Comparison of ENCODE assay signal across 12 mouse cellular contexts in the genomic region with DNA sequence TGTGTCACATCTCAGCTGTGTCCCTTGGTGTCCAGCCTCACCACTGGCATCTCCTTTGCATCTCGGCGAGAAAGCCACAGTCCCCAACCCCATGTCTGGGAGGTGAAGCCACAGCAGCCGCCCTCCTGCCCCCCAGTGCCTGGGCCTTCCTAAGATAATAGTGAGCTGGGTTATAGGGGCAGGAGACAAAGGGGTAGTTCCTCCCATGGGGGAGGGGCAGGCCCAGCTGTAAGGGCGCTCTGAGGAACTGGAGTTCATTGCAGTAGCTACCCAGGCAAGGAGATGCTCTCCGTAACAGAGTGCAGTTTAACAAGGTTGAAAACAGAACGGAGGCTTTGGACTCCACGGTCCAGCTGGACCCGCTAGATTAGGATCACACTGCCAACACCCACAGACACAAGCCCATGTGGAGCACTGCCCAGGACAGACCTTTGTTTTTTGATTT.
DNase-seq lines count a peak whose midpoint lies in the region; ATAC-seq lines count a peak whose summit lies in the region.
"Had no signal": no experiment of that assay in that cellular context is flagged by ENCODE, and none has a peak within 500 bp of the region (broad histone marks: within the 10 kb centered on the region; RNA-seq: fewer than 3 reads in every experiment).

No protein-coding gene starts in this region.

- peaks cover 21% of the 10 kb centered on the region for H3K4me1 ChIP-seq in hindbrain, embryonic 12.5 days
- peaks cover 30% of the 10 kb centered on the region for H3K4me1 ChIP-seq in midbrain, embryonic 14.5 days (ENCODE audit: control insufficient read depth, insufficient read depth, low read length)

- H3K4me2 ChIP-seq in hindbrain, embryonic 12.5 days (replicated peaks): 0 out of 2 replicates have a peak overlapping the region, but pooled peaks have one; percentile 5
- H3K4me2 ChIP-seq in midbrain, embryonic 14.5 days (ENCODE audit: low read length): 0 out of 2 replicates have a peak overlapping the region, but pooled peaks have one; percentile 17

- peak; percentile 66 for ATAC-seq in hindbrain, embryonic 12.5 days (ENCODE audit: low FRiP score)
- no peak for ATAC-seq in midbrain, embryonic 14.5 days (ENCODE audit: low FRiP score, low TSS enrichment)
- ATAC-seq in megakaryocyte-erythroid progenitor cell, adult 5-6 weeks (replicated peaks; ENCODE audit: low FRiP score, low TSS enrichment, poor library complexity, severe bottlenecking): no peak
- ATAC-seq: intestine, postnatal 0 days had no signal

- H3K36me3 ChIP-seq in hindbrain, embryonic 12.5 days: no peaks in the 10 kb centered on the region
- H3K36me3 ChIP-seq in midbrain, embryonic 14.5 days (ENCODE audit: control insufficient read depth, insufficient read depth, low read length): no peaks in the 10 kb centered on the region
- H3K36me3 ChIP-seq: heart, embryonic 10.5 days had no signal

- WGBS in hindbrain, embryonic 12.5 days: 4% methylated on average over 8 of the region's 8 CpGs
- WGBS in midbrain, embryonic 14.5 days: 10% methylated on average over 8 of the region's 8 CpGs

- no peaks in the 10 kb centered on the region; the same call in 1 of the 2 replicates for H3K9me3 ChIP-seq in hindbrain, embryonic 12.5 days (replicated peaks)
- no peaks in the 10 kb centered on the region for H3K9me3 ChIP-seq in midbrain, embryonic 14.5 days (ENCODE audit: control insufficient read depth, low read length)
- H3K9me3 ChIP-seq: heart, embryonic 10.5 days had no signal

- H3K4me3 ChIP-seq in hindbrain, embryonic 12.5 days: no peak overlapping the region
- no peak overlapping the region for H3K4me3 ChIP-seq in midbrain, embryonic 14.5 days (replicated peaks; ENCODE audit: low read depth, low read length)
- H3K4me3 ChIP-seq: heart, embryonic 10.5 days had no signal

- H3K27me3 ChIP-seq in hindbrain, embryonic 12.5 days: no peaks in the 10 kb centered on the region
- no peaks in the 10 kb centered on the region for H3K27me3 ChIP-seq in midbrain, embryonic 14.5 days (ENCODE audit: control insufficient read depth, insufficient read depth, low read length)

- peak; percentile 29 for DNase-seq in kidney, postnatal 10 days
- no peak for DNase-seq in kidney, postnatal 14 days
- peak; percentile 58 for DNase-seq in embryo, embryonic 11 days
- peak; percentile 30 for DNase-seq in midbrain, embryonic 14.5 days
- DNase-seq in heart, adult 18-20 months: no peak
- no peak for DNase-seq in adipocyte (ENCODE audit: low spot score)
- DNase-seq: lung, embryonic 14.5 days had no signal

- peak overlapping the region; percentile 79 for H3K27ac ChIP-seq in hindbrain, embryonic 12.5 days
- H3K27ac ChIP-seq in midbrain, embryonic 14.5 days (replicated peaks; ENCODE audit: low read depth, low read length): peak overlapping the region; percentile 43; the same call in 1 of the 2 replicates
- H3K27ac ChIP-seq: heart, embryonic 10.5 days; stomach, postnatal 0 days had no signal

- H3K9ac ChIP-seq in hindbrain, embryonic 12.5 days: no peak overlapping the region
- no peak overlapping the region; the same call in 1 of the 2 replicates for H3K9ac ChIP-seq in midbrain, embryonic 14.5 days (replicated peaks; ENCODE audit: low read length)
- H3K9ac ChIP-seq: lung, embryonic 14.5 days had no signal

Comparison
In these comparisons a context has a peak if more than half of its experiments do, and no peak if none do; other contexts are left out.
1. DNase-seq: peak in kidney, postnatal 10 days (single experiment), embryo, embryonic 11 days (single experiment) and midbrain, embryonic 14.5 days (single experiment); none in kidney, postnatal 14 days (single experiment), heart, adult 18-20 months (0 of 2) and adipocyte (single experiment).